Mouse (Mus musculus) bone marrow, adult 2 months (tissue): ENCODE measurements around the gene Abca12. TPM values are rescaled to one million over a fixed set of nuclear protein-coding genes. Genes with fewer than 3 reads are reported as not detected.

Experiments used
- H3K27ac ChIP-seq: fragments of 200-500 bp; 2 replicates; pipeline ENCODE4 v1.5.1; 2012; ENCODE audit warnings: low read depth, mild to moderate bottlenecking, control low read depth, inconsistent platforms, low read length; ENCODE audit not compliant: control insufficient read depth, poor library complexity, insufficient read depth
- H3K4me1 ChIP-seq: fragments of 200-500 bp; 2 replicates; pipeline ENCODE4 v1.6.1; 2011; ENCODE audit warnings: low read length; ENCODE audit not compliant: control insufficient read depth, insufficient read depth
- H3K4me3 ChIP-seq: fragments of 200-500 bp; replicated peaks from 2 replicates; pipeline ENCODE3; 2011; ENCODE audit warnings: mild to moderate bottlenecking, low read depth, low read length, control low read depth; ENCODE audit not compliant: control insufficient read depth
- CTCF ChIP-seq: fragments of 200-500 bp; IDR thresholded peaks from 2 replicates; pipeline ENCODE4 v1.5.1; 2011; ENCODE audit warnings: low read length, control low read depth; ENCODE audit not compliant: control insufficient read depth, insufficient read depth
- POLR2A ChIP-seq: fragments of 200-500 bp; IDR thresholded peaks from 2 replicates; pipeline ENCODE4 v1.6.1; 2011; ENCODE audit warnings: low read depth, mild to moderate bottlenecking, control low read depth, low read length, borderline replicate concordance; ENCODE audit not compliant: control insufficient read depth
- WGBS: fragments of 180-500 bp; shearing (Covaris S2); methylation state at CpG from one replicate; pipeline ENCODE4 v1.1.7; 2018; 5-methylcytosine and 5-hydroxymethylcytosine counted together
- polyA plus RNA-seq: library from polyadenylated mRNA; stranded (reverse); fragments of >200 nt; gene quantifications from 2 replicates; pipeline ENCODE4 v1.2.4, GENCODE M21; 2011; ENCODE audit warnings: low replicate concordance; ENCODE audit not compliant: missing spikeins, insufficient read depth, insufficient read length

Abca12 gene
- polyA plus RNA-seq, 1 experiment = not detected

DNA sequence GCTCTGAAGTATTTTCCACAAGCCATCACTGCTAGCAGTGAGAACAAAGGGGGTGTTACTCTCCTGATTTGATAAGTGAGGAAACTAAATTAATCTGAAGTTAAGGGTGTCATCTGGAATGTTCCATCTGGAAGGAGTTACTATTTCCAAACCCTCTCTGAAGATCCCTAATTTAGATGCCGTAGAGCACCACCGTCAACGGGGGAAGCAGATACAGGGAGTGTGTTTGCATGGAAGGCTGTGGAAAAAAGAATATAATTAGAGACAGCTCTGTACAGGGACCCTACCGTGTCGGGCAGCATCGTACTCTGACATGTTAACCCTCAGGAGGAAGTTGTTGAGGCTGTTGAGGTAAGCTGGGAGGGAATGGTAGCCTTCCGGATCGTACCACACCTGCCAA is 142.6 kb downstream of the Abca12 start:
- Histone ChIP-seq H3K27ac (no peak overlapping the region), H3K4me3 (no peak overlapping the region), H3K4me1 (no peaks in the 10 kb centered on the region)
- WGBS = 61% methylated on average over 8 of the region's 8 CpGs
- TF ChIP-seq CTCF = no peak
- no peak for TF ChIP-seq POLR2A

DNA sequence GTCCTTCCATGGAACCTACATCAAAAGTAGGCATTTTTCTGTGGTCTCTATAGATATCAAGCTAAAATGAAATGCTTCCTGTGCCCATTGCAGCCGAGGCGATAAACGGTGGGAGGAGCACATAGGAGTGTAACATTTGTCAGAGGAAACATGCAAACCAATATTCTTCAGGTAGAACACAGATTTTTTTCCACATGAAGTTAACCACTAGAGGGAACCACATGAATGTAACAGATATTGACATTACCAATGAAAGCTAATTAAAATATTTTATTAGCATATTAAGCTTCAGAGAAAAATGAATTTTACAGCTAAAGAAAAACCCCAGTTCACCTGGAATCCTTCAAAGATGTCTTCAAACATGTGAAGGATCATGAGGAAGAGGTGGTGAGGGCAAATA is 144.6 kb downstream of the Abca12 start:
- no peaks in the 10 kb centered on the region for H3K4me1 ChIP-seq
- H3K4me3 ChIP-seq = no peak overlapping the region
- TF ChIP-seq POLR2A (no peak), CTCF (no peak)
- H3K27ac ChIP-seq = no peak overlapping the region
- 88% methylated on average over 3 of the region's 3 CpGs for WGBS

DNA sequence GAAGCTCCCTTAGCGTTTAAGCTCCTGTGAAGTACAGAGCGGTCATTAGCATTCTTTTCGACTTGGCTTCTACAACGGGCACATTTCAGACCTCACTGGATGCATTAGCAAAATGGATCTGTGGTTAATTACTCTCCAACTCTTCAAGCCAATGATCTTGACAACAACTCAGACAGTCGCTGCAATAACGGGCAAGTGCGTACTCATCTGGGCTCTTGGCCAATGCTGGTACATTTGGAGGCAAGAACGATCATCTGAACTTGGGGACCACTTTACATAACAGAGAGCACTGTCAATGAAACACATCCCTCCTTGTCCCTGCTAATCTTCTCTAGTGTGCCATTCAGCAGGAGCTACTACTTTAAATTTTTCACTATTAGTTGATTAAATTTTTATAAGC is 148.1 kb downstream of the Abca12 start:
- Histone ChIP-seq H3K27ac (no peak overlapping the region), H3K4me1 (no peaks in the 10 kb centered on the region), H3K4me3 (no peak overlapping the region)
- WGBS = 86% methylated on average over 8 of the region's 8 CpGs
- TF ChIP-seq CTCF (no peak), POLR2A (no peak)

DNA sequence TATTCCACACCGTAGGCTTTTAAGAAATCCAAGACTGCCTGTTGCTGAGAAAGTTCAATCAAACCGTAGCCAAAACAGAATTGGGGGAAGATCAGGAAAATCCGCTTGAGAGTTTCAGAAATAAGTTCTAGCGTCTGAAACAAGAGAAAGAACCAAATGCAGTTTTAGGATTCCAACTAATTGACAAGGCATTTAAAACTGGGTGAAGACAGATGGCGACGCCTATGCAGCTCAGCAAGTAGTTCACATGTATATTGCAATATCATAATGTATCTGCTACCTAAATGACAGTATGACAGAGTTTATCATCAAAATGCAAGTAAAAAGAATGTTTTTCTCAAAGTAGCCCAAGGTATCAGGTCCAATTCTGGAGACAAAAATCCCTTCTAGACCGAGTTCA is 151.2 kb downstream of the Abca12 start:
- 88% methylated on average over 7 of the region's 7 CpGs for WGBS
- Histone ChIP-seq H3K27ac (no peak overlapping the region), H3K4me3 (no peak overlapping the region), H3K4me1 (no peaks in the 10 kb centered on the region)
- TF ChIP-seq CTCF (no peak), POLR2A (no peak)

DNA sequence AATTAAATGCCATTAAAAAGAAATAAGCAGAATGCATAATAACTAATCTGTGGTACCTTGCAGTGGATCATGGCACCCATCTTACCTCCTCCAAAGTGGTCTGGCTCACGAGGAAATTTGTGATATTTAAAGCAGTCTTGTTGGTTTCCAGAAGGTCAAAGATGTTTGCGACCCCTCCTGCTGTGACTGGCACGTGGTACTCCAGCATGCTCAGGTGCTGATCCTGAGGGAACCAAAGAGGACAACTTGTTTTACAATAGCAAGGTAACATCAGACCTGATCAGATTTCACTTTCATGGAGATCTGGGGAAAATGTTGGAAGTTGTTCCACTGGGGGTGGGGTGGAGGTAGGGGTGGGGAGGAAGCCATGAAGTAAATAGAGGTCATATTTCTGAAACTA is 170.1 kb downstream of the Abca12 start:
- Histone ChIP-seq H3K4me3 (no peak overlapping the region), H3K4me1 (no peaks in the 10 kb centered on the region), H3K27ac (no peak overlapping the region)
- TF ChIP-seq CTCF (no peak), POLR2A (no peak)
- WGBS = 65% methylated on average over 3 of the region's 3 CpGs

DNA sequence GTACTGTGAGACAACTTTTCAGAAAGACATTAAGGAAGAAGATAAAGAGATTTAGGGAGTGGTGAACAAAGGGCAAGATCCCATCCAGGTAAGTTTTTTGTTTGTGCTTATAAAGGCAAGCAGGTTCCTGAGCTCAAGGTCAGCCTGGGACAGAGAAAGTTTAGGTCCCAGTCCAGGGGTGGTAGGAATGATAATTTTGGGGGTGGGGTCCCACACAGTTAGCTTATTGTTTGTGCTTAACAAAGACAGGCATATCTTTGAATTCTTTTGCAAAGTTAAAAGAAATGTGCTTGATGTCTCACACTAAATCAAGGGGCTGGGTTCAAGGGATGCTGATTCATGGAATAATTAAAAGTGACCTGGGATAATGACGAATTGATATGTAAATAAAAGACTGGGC is 173.3 kb downstream of the Abca12 start:
- WGBS = 68% methylated on average over 1 of the region's 1 CpGs
- TF ChIP-seq POLR2A (no peak), CTCF (no peak)
- H3K4me3 ChIP-seq = no peak overlapping the region

DNA sequence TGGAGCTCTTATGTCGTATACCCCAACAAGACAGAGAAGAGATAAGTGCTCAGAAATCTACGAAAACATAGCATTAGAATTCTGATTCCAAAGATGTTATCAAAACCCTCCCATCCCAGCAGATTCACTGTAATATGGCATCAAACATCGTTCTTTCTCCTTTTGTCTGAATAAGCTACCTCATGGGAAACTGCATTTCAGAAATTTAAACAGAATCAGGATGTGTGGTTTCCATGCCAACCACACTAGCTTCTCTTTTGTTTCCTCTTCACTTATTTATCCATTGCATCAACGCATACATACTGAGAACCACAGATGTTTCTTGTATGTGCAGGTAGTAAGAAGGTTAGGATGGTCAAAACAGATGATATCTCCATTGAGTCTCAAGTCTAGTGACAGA is 175.1 kb downstream of the Abca12 start:
- H3K4me1 ChIP-seq = no peaks in the 10 kb centered on the region
- no peak overlapping the region for H3K27ac ChIP-seq
- WGBS = 67% methylated on average over 4 of the region's 4 CpGs
- TF ChIP-seq POLR2A (no peak), CTCF (no peak)
- H3K4me3 ChIP-seq = no peak overlapping the region

More for the DNA sequence above, 173.3 kb downstream of the Abca12 start:
- no peaks in the 10 kb centered on the region for H3K4me1 ChIP-seq
- H3K27ac ChIP-seq = no peak overlapping the region

DNA sequence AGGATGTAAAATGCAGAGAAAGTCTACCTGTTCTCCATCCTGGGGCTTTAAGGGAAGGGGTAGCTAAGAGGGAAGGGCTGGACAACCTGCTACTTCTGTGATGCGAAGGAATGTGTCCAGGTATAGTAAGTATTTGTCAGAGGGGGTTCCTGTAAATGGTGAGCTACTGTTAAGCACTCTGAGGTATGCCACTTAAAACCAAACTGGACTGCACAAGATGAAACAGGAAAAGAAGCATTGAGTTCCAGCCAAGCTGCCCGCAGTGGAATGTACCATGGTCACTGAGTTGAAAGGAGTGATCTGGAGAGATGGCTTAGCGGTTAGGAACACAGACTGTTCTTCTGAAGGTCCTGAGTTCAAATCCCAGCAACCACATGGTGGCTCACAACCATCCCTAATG is 179.4 kb downstream of the Abca12 start:
- 75% methylated on average over 3 of the region's 3 CpGs for WGBS
- H3K27ac ChIP-seq = no peak overlapping the region

DNA sequence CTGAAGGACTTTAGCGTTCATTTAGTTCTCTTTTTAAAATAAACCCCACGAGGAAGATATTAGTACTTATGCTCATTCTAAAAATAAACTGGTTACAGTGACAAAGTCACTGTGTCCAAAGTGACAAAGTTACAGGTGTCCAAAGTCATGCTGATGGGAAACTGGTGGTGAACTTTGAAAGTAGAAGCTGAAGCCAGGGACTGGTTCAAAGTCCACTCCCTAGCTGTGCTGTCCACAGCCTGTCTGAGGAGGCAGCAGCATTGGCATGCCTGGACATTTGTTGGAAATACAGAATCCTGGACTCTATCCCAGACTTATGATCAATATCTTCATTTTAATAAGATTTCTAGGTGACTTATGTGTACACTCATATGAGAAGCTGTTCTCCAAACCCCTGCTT is 183.5 kb downstream of the Abca12 start:
- Histone ChIP-seq H3K4me3 (no peak overlapping the region), H3K4me1 (no peaks in the 10 kb centered on the region), H3K27ac (no peak overlapping the region)
- 44% methylated on average over 2 of the region's 2 CpGs for WGBS
- no peak for TF ChIP-seq POLR2A
- no peak for TF ChIP-seq CTCF

More for the DNA sequence above, 179.4 kb downstream of the Abca12 start:
- Histone ChIP-seq H3K4me3 (no peak overlapping the region), H3K4me1 (no peaks in the 10 kb centered on the region)
- TF ChIP-seq CTCF (no peak), POLR2A (no peak)
